ENCODE assay signal across 13 mouse cellular contexts in genomic region chr16:55357686-55358085, GRCm38 (mm10). TPM values are rescaled to one million over a fixed set of nuclear protein-coding genes. Genes with fewer than 3 reads are reported as not detected.
"Had no signal": no experiment of that assay in that cellular context is flagged by ENCODE, and none has a peak within 500 bp of the region (broad histone marks: within the 10 kb centered on the region; RNA-seq: fewer than 3 reads in every experiment).

No protein-coding gene starts in this region.

- H3K27ac ChIP-seq: limb, embryonic 13.5 days; liver, embryonic 14.5 days; stomach, postnatal 0 days had no signal

- H3K4me3 ChIP-seq: layer of hippocampus, adult 2 months; limb, embryonic 13.5 days had no signal

- H3K4me2 ChIP-seq: limb, embryonic 13.5 days had no signal

- H3K36me3 ChIP-seq: limb, embryonic 13.5 days had no signal

- DNase-seq: kidney, postnatal 10 days; kidney, postnatal 4 days; left cerebral cortex, postnatal 4 days; lung, adult 18-20 months; thymus, postnatal 4 days had no signal

- ATAC-seq: midbrain, embryonic 16.5 days had no signal

- H3K27me3 ChIP-seq: limb, embryonic 13.5 days had no signal

- H3K9ac ChIP-seq: limb, embryonic 13.5 days; liver, embryonic 14.5 days had no signal

RNA-seq across cellular contexts. Expression of gene Zpld1, which starts 59.9 kb away (rescaled TPM):
- total RNA-seq: liver, adult 2 months; megakaryocyte-erythroid progenitor cell, adult 5-6 weeks; neutrophil, adult 5-6 weeks had no signal
- polyA plus RNA-seq: liver, adult 2 months; liver, embryonic 14.5 days had no signal
